Mouse (Mus musculus) B cell, adult (primary cell): Measurements from ENCODE around the gene Upp1. TPM values are rescaled to one million over a fixed set of nuclear protein-coding genes. Genes with fewer than 3 reads are reported as not detected.

ENCODE experiments used
- total RNA-seq: library from RNA; stranded (reverse); gene quantifications from 4 replicates; pipeline ENCODE4 v1.2.4, GENCODE M21; 2023; ENCODE audit not compliant: inconsistent age

The Upp1 gene
- not detected in 4 replicates for total RNA-seq

GRCm38 (mm10) chr11:9118050-9118420, at the start of gene Upp1:
Upp1 (plus strand) TSS chr11:9118103.

Other genes starting within 250 kb of the Upp1 start
- gene Pkd1l1, start 144.8 kb upstream of the Upp1 start, total RNA-seq: 0.29 to 0.87 TPM (median 0.38 TPM) in 3 of 4 replicates, not detected in the other
- 13.5 to 20.0 TPM (median 14.5 TPM) in 4 replicates for gene Hus1, start 106.9 kb upstream of the Upp1 start, total RNA-seq
- not detected in 4 replicates for gene Gm11992, start 69.5 kb upstream of the Upp1 start, total RNA-seq
- not detected in 4 replicates for gene Sun3, start 69.1 kb upstream of the Upp1 start, total RNA-seq
- 0.03 TPM in 2 of 4 replicates, not detected in the others for gene Abca13, start 73.8 kb downstream of the Upp1 start, total RNA-seq